Mouse (Mus musculus): Measurements from ENCODE around the gene Pth2r.

- TF ChIP-seq MAX (IDR thresholded peaks at IDR 0.05) (no peak), CTCF (IDR thresholded peaks at IDR 0.05; ENCODE audit: control insufficient read depth, insufficient read depth, insufficient read length) (no peak), USF1 (IDR thresholded peaks at IDR 0.05; ENCODE audit: low read depth) (no peak)
These were observed 36.2 kb upstream of the Pth2r start for GRCm38 (mm10) chr1:65245637-65246036.
